Mouse (Mus musculus) lung, postnatal 0 days (tissue): ENCODE measurements around the gene Clock. TPM values are rescaled to one million over a fixed set of nuclear protein-coding genes. Genes with fewer than 3 reads are reported as not detected.

Experiments
- ATAC-seq: fragments of 200-750 bp; cut with Nextera tagmentation; 2 replicates; pipeline ENCODE4 v1.8.0; 2017; ENCODE audit warnings: moderate library complexity
- DNase-seq: peaks from one replicate; pipeline ENCODE4 v3.0.0-alpha.2; 2016; ENCODE audit warnings: low spot score
- H3K27ac ChIP-seq: fragments of 300-500 bp; sonication (generic); 2 replicates; pipeline ENCODE4 v1.5.1; 2014; ENCODE audit warnings: antibody characterized with exemption, mild to moderate bottlenecking, low read length, mixed read lengths
- H3K27me3 ChIP-seq: fragments of 300-500 bp; sonication (generic); replicated peaks from 2 replicates; pipeline ENCODE4 v1.6.1; 2014; ENCODE audit warnings: low read length, mixed read lengths; ENCODE audit not compliant: insufficient read depth
- H3K36me3 ChIP-seq: fragments of 300-500 bp; sonication (generic); 2 replicates; pipeline ENCODE4 v1.6.1; 2014; ENCODE audit warnings: low read length, mixed read lengths; ENCODE audit not compliant: insufficient read depth
- H3K4me1 ChIP-seq: fragments of 300-500 bp; sonication (generic); 2 replicates; pipeline ENCODE4 v1.6.1; 2014; ENCODE audit warnings: antibody characterized with exemption, low read depth, low read length, mixed read lengths; ENCODE audit not compliant: insufficient read depth
- H3K4me2 ChIP-seq: fragments of 300-500 bp; sonication (generic); replicated peaks from 2 replicates; pipeline ENCODE4 v1.6.1; 2014; ENCODE audit warnings: low read depth, mild to moderate bottlenecking, low read length, moderate library complexity, mixed read lengths
- H3K4me3 ChIP-seq: fragments of 300-500 bp; sonication (generic); 2 replicates; pipeline ENCODE4 v1.5.1; 2014; ENCODE audit warnings: low read depth, low read length
- H3K9ac ChIP-seq: fragments of 300-500 bp; sonication (generic); replicated peaks from 2 replicates; pipeline ENCODE4 v1.6.1; 2014; ENCODE audit warnings: low read depth, mild to moderate bottlenecking
- H3K9me3 ChIP-seq: fragments of 300-500 bp; sonication (generic); 2 replicates; pipeline ENCODE4 v1.6.1; 2016; ENCODE audit warnings: low read length, mixed read lengths
- CTCF ChIP-seq: IDR thresholded peaks from 2 replicates; pipeline ENCODE4 v1.5.1; 2016; ENCODE audit warnings: antibody characterized with exemption, mild to moderate bottlenecking
- EP300 ChIP-seq: IDR thresholded peaks from 2 replicates; pipeline ENCODE4 v1.6.1; 2016; ENCODE audit warnings: antibody characterized with exemption, mild to moderate bottlenecking, control low read depth
- whole genome bisulfite sequencing: fragments of 180-500 bp; shearing (Covaris S2); extraction: QIAGEN DNeasy Blood & Tissue Kit; methylation state at CpG from one replicate; pipeline ENCODE4 v1.1.7; 2014; 5-methylcytosine and 5-hydroxymethylcytosine counted together
- polyA plus RNA-seq: library from polyadenylated mRNA; unstranded; fragments of >200 nt; fragmentation: Nextera tagmentation; extraction: Ambion mirVana; gene quantifications from 2 replicates; pipeline ENCODE4 v1.2.1, GENCODE M21; 2015

Gene Clock
- polyA plus RNA-seq: 11.4 and 11.5 TPM in 2 replicates

DNA sequence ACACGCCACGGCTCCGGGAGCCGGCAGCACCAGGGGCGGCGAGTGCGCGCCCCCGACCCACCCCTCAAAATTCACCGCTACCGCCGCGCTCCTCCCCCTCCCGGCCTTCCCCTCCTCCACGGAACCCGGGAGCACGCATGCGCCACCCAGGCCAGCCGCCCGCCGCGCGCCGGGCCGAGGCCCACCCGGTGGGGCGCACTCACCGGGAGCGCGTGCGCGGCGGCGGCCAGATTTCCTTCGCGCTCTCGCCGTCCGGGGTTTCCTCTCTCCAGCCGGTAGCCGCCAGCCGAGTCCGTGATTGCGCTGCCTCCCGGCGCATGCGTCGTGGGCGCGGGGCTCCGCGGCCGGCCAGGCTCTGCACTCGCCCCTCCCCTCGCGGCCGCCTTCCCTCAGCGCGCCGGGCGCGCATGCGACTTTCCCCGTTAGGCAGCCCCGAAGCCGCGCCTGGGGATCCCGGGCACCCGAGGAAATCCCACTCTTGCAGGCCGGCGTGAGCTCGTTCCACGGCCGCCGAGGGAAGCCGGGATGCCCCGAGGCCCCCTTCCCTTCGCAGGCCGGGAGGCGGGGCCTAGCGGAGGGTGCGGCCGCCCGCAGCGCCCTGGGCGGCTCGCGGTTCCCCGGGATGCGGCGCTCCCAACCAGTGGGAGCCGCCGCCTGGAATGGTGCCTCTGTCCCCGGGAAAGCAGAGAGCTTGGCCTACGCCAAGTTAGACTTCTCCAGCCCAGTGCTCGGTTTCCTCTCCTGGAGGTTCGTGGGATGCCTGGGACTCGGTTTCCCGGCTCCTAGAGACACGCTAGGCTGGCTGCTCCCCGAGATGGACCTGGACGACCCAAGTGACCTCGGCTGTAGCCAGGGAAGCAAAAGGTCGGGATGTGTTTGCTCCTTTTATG, at the start of gene Clock:
Gene Clock, minus strand, starts transcription at position 341 of the 890 bp plus-strand sequence.
- Histone ChIP-seq H3K4me1 (no peaks in the 10 kb centered on the region), H3K27me3 (no peaks in the 10 kb centered on the region), H3K27ac (peak within 1 kb of the TSS; percentile 98), H3K4me3 (peak within 1 kb of the TSS; percentile 97), H3K9me3 (no peaks in the 10 kb centered on the region), H3K9ac (peak within 1 kb of the TSS; percentile 96), H3K36me3 (no peaks in the 10 kb centered on the region), H3K4me2 (peak within 1 kb of the TSS; percentile 68)
- DNase-seq: peak; percentile 95
- 2% methylated on average over 74 of the region's 104 CpGs for WGBS
- TF ChIP-seq EP300 (no peak), CTCF (no peak)
- ATAC-seq: peak; percentile 86

DNA sequence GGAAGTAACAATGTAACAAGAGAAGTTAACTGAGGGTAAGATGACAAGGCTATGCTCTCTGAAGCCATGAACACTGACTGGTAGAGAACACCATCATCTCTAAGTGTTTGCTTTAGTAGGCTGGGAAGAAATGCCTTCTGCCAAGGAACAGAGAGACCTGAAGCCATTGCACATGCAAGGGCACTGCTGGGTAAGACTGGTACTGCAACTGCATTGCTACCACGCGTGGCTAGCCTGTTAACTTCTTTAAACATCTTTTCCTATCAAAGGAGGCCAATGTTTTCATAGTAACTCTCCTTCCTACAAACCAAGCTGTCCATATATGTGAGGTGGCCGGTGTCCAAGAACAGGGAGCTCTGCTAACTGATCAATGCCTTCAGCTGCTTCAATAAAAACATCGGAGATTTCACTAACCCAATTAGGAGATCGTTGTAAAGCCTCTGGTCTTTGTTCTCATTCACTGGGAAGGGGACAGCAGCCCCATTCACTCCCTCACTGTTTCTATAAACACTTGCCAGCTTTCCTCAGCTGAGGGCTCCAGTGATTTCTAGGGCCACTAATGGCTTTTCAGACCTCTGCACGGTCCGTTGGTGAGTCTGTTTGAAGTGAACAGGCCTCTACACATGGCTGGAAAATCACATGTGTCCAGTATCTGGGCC, 47.5 kb upstream of the Clock start:
- H3K9me3 ChIP-seq: no peaks in the 10 kb centered on the region
- H3K9ac ChIP-seq: no peak overlapping the region
- ATAC-seq: peak; percentile 87
- H3K27ac ChIP-seq: no peak overlapping the region
- H3K27me3 ChIP-seq: no peaks in the 10 kb centered on the region
- DNase-seq: peak; percentile 22
- 64% methylated on average over 7 of the region's 7 CpGs for WGBS
- H3K36me3 ChIP-seq: no peaks in the 10 kb centered on the region
- no peak overlapping the region for H3K4me3 ChIP-seq
- H3K4me1 ChIP-seq: no peaks in the 10 kb centered on the region
- TF ChIP-seq CTCF (peak; percentile 54), EP300 (no peak)
- H3K4me2 ChIP-seq: no peak overlapping the region

DNA sequence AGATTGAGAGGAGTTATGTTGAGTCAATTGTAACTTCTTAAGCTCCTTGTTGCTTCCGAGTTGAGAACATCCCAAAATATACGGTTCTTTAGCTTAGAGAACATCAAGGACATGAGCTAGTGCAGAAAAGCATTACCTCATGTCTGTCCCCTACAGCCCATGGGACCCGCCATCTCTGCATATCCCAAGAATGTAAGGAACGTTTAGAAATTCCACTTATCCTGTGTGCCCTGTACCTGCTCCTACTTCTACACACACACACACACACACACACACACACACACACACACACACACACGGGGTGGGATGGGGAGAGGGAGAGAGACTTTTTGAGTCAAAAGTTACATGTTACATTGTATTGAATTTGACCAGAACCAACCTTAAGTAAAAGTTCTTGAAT, 46.9 kb upstream of the Clock start:
- Histone ChIP-seq H3K4me3 (no peak overlapping the region), H3K4me2 (no peak overlapping the region), H3K27me3 (no peaks in the 10 kb centered on the region), H3K9ac (no peak overlapping the region), H3K4me1 (no peaks in the 10 kb centered on the region), H3K36me3 (no peaks in the 10 kb centered on the region), H3K27ac (no peak overlapping the region), H3K9me3 (no peaks in the 10 kb centered on the region)
- TF ChIP-seq EP300: peak; percentile 56
- TF ChIP-seq CTCF: no peak
- DNase-seq: peak; percentile 30
- 52% methylated on average over 5 of the region's 5 CpGs for WGBS
- ATAC-seq: peak; percentile 87

DNA sequence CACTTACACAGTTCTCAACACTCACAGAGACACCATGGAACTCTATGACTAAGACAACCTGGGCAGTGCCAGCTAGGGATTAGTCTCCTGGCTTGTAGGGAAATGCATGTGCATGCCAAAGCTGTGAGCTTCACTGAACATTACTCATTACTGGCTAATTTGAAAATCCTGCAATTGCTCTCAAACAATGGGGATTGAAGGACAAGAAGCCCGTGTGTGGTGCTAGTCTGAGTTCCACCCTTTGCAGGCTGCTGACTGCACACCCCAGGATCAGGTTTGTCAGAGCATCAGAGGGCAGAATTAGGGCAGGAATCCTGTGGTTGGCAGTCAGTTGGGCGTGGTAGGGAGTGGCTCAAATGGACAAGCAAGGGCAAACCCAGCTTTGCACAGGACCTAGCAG, 41.5 kb upstream of the Clock start:
- no peak overlapping the region for H3K4me2 ChIP-seq
- no peaks in the 10 kb centered on the region for H3K27me3 ChIP-seq
- H3K27ac ChIP-seq: no peak overlapping the region
- 70% methylated on average over 2 of the region's 2 CpGs for WGBS
- no peak for ATAC-seq
- no peak overlapping the region for H3K4me3 ChIP-seq
- H3K9me3 ChIP-seq: no peaks in the 10 kb centered on the region
- no peak for TF ChIP-seq CTCF
- no peak for TF ChIP-seq EP300
- no peaks in the 10 kb centered on the region for H3K36me3 ChIP-seq
- no peaks in the 10 kb centered on the region for H3K4me1 ChIP-seq
- no peak overlapping the region for H3K9ac ChIP-seq
- DNase-seq: peak; percentile 11

GRCm38 (mm10) chr5:76340931-76341330, 36.3 kb upstream of the Clock start:
- no peak for DNase-seq
- ATAC-seq: no peak
- no peak overlapping the region for H3K4me2 ChIP-seq
- no peaks in the 10 kb centered on the region for H3K9me3 ChIP-seq
- 27% methylated on average over 2 of the region's 2 CpGs for WGBS
- no peaks in the 10 kb centered on the region for H3K36me3 ChIP-seq
- no peak for TF ChIP-seq CTCF
- TF ChIP-seq EP300: no peak
- no peaks in the 10 kb centered on the region for H3K4me1 ChIP-seq
- no peak overlapping the region for H3K27ac ChIP-seq
- H3K9ac ChIP-seq: no peak overlapping the region
- no peak overlapping the region for H3K4me3 ChIP-seq
- H3K27me3 ChIP-seq: no peaks in the 10 kb centered on the region

GRCm38 (mm10) chr5:76337100-76337499, 32.5 kb upstream of the Clock start:
- TF ChIP-seq CTCF (no peak), EP300 (no peak)
- H3K4me3 ChIP-seq: no peak overlapping the region
- no peak for DNase-seq
- H3K9me3 ChIP-seq: no peaks in the 10 kb centered on the region
- no peaks in the 10 kb centered on the region for H3K27me3 ChIP-seq
- H3K27ac ChIP-seq: no peak overlapping the region
- H3K36me3 ChIP-seq: no peaks in the 10 kb centered on the region
- no peak overlapping the region for H3K9ac ChIP-seq
- no peak overlapping the region for H3K4me2 ChIP-seq
- H3K4me1 ChIP-seq: no peaks in the 10 kb centered on the region
- 79% methylated on average over 8 of the region's 8 CpGs for WGBS
- no peak for ATAC-seq
